Mouse (Mus musculus): ENCODE measurements around the gene Ovol3. TPM values are rescaled to one million over a fixed set of nuclear protein-coding genes. Genes with fewer than 3 reads are reported as not detected.

Gene Ovol3
- total and polyA plus RNA-seq, 2 experiments from 2014 or later = not detected

DNA sequence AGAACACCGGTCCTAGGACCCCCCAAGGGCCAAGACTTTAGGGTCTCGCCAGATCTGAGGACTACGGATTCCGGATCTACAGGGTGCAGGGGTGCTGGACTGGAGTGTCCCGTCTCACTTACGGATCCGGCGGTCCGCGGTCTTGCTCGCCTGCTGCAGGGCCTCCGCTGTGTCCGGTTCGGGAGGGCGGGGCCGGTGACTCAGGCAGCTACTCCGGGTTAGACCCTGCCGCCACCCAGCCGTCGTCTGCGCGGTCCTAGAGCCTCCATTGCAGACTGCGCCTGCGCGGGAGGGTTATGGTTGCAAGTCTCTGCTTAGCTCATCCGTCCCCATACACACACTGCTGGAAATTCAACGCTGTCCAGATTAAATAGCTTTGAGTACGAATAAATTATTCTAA, 40.6 kb downstream of the Ovol3 start:
- Histone ChIP-seq H3K9ac (replicated peaks; ENCODE audit: low read length, poor library complexity, severe bottlenecking) (peak overlapping the region; percentile 79), H3K4me1 (ENCODE audit: insufficient read depth, low read length) (peaks cover 6% of the 10 kb centered on the region; the same call in 1 of the 2 replicates), H3K36me3 (ENCODE audit: insufficient read depth, low read length) (peaks cover 13% of the 10 kb centered on the region), H3K27ac (ENCODE audit: low read depth, low read length) (peak overlapping the region; percentile 77), H3K4me2 (ENCODE audit: low read depth, low read length, poor library complexity, severe bottlenecking) (peak overlapping the region; percentile 53), H3K4me3 (ENCODE audit: low read depth, low read length) (peak overlapping the region; percentile 75), H3K27me3 (ENCODE audit: insufficient read depth, low read length) (no peaks in the 10 kb centered on the region), H3K9me3 (ENCODE audit: low read length) (no peaks in the 10 kb centered on the region)
- under 1% methylated on average over 28 of the region's 28 CpGs for WGBS
- DNase-seq (ENCODE audit: low spot score) = peak; percentile 97
- ATAC-seq (ENCODE audit: low FRiP score) = peak; percentile 92
- no peak for TF ChIP-seq CTCF (IDR thresholded peaks at IDR 0.05)

GRCm38 (mm10) chr7:30194101-30194831, 41.3 kb downstream of the Ovol3 start:
- Histone ChIP-seq H3K9me3 (ENCODE audit: low read length) (no peaks in the 10 kb centered on the region), H3K27me3 (ENCODE audit: insufficient read depth, low read length) (no peaks in the 10 kb centered on the region), H3K4me1 (ENCODE audit: insufficient read depth, low read length) (peaks cover 6% of the 10 kb centered on the region; the same call in 1 of the 2 replicates), H3K9ac (replicated peaks; ENCODE audit: low read length, poor library complexity, severe bottlenecking) (peak overlapping the region; percentile 79), H3K36me3 (ENCODE audit: insufficient read depth, low read length) (peaks cover 15% of the 10 kb centered on the region), H3K4me2 (ENCODE audit: low read depth, low read length, poor library complexity, severe bottlenecking) (peak overlapping the region; percentile 53), H3K27ac (ENCODE audit: low read depth, low read length) (peak overlapping the region; percentile 77), H3K4me3 (ENCODE audit: low read depth, low read length) (peak overlapping the region; percentile 75)
- whole genome bisulfite sequencing = under 1% methylated on average over 26 of the region's 26 CpGs
- DNase-seq (ENCODE audit: low spot score) (peak; percentile 63), ATAC-seq (ENCODE audit: low FRiP score) (peak; percentile 29)
- TF ChIP-seq CTCF (IDR thresholded peaks at IDR 0.05) = no peak

DNA sequence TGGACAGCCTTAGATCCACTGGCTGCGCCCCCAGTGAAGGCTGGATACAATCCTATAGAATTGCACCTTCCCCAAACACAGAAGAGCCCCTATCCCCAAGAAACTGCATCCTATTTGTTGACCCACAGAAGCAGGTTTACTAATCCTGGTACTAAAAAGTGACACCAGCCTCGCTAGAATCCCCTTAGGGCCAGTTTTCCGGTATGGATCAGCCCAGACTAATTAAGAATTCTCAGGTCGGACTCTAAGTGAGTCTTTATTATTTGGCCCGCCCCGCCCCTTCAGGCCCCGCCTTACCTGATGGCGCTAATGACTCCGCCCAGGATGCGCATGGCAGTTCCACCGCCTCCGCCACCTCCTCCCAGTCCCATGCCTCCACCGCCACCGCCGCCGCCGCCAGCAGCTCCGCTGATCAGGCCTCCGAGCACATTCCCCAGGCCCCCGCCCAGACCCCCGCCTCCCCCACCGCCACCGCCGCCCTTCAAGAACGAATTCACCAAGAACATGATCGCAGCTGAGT, 41.9 kb downstream of the Ovol3 start:
- Histone ChIP-seq H3K9me3 (ENCODE audit: low read length) (no peaks in the 10 kb centered on the region), H3K27ac (ENCODE audit: low read depth, low read length) (peak overlapping the region; percentile 77), H3K4me1 (ENCODE audit: insufficient read depth, low read length) (peaks cover 6% of the 10 kb centered on the region; the same call in 1 of the 2 replicates), H3K4me3 (ENCODE audit: low read depth, low read length) (peak overlapping the region; percentile 75), H3K36me3 (ENCODE audit: insufficient read depth, low read length) (peaks cover 19% of the 10 kb centered on the region), H3K4me2 (ENCODE audit: low read depth, low read length, poor library complexity, severe bottlenecking) (peak overlapping the region; percentile 53), H3K27me3 (ENCODE audit: insufficient read depth, low read length) (no peaks in the 10 kb centered on the region), H3K9ac (replicated peaks; ENCODE audit: low read length, poor library complexity, severe bottlenecking) (peak overlapping the region; percentile 79)
- no peak for TF ChIP-seq CTCF (IDR thresholded peaks at IDR 0.05)
- DNase-seq (ENCODE audit: low spot score) = peak; percentile 82
- ATAC-seq (ENCODE audit: low FRiP score) = peak; percentile 35; the same call in 1 of the 2 replicates
- WGBS = 1% methylated on average over 25 of the region's 26 CpGs

DNA sequence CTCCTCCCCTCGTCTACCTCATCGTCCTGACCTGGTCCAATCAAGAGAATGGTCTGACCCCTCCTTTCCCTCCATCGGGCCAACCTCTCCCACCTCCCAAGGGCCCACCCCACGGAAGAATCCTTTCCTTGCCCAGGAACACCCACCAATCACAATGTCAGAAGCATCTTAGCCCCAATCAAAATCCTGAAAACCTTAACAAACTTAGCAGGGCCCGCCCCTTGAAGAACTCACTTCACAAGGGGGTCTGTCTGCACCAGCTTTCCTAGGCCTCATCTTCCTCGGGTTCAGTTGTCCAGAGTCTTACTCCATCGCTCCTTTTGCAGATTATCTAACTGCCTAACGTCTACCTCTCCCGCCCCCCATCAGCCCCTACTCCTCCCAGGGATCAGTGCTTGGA, 42.5 kb downstream of the Ovol3 start:
- H3K9me3 ChIP-seq (ENCODE audit: low read length) = no peaks in the 10 kb centered on the region
- peak overlapping the region; percentile 77; the same call in 1 of the 2 replicates for H3K27ac ChIP-seq (ENCODE audit: low read depth, low read length)
- no peaks in the 10 kb centered on the region for H3K27me3 ChIP-seq (ENCODE audit: insufficient read depth, low read length)
- no peak for ATAC-seq (ENCODE audit: low FRiP score)
- H3K4me1 ChIP-seq (ENCODE audit: insufficient read depth, low read length) = peaks cover 6% of the 10 kb centered on the region; the same call in 1 of the 2 replicates
- peaks cover 26% of the 10 kb centered on the region for H3K36me3 ChIP-seq (ENCODE audit: insufficient read depth, low read length)
- 17% methylated on average over 9 of the region's 9 CpGs for WGBS
- TF ChIP-seq CTCF (IDR thresholded peaks at IDR 0.05) = no peak
- peak overlapping the region; percentile 79 for H3K9ac ChIP-seq (replicated peaks; ENCODE audit: low read length, poor library complexity, severe bottlenecking)
- peak overlapping the region; percentile 75 for H3K4me3 ChIP-seq (ENCODE audit: low read depth, low read length)
- peak overlapping the region; percentile 53 for H3K4me2 ChIP-seq (ENCODE audit: low read depth, low read length, poor library complexity, severe bottlenecking)
- no peak for DNase-seq (ENCODE audit: low spot score)

GRCm38 (mm10) chr7:30192088-30192487, 43.4 kb downstream of the Ovol3 start:
- 90% methylated on average over 12 of the region's 12 CpGs for WGBS
- Histone ChIP-seq H3K4me3 (ENCODE audit: low read depth, low read length) (no peak overlapping the region), H3K4me2 (ENCODE audit: low read depth, low read length, poor library complexity, severe bottlenecking) (no peak overlapping the region), H3K27ac (ENCODE audit: low read depth, low read length) (no peak overlapping the region), H3K9me3 (ENCODE audit: low read length) (no peaks in the 10 kb centered on the region), H3K27me3 (ENCODE audit: insufficient read depth, low read length) (no peaks in the 10 kb centered on the region), H3K4me1 (ENCODE audit: insufficient read depth, low read length) (peaks cover 6% of the 10 kb centered on the region; the same call in 1 of the 2 replicates), H3K9ac (replicated peaks; ENCODE audit: low read length, poor library complexity, severe bottlenecking) (no peak overlapping the region), H3K36me3 (ENCODE audit: insufficient read depth, low read length) (peaks cover 35% of the 10 kb centered on the region)
- no peak for TF ChIP-seq CTCF (IDR thresholded peaks at IDR 0.05)
- DNase-seq (ENCODE audit: low spot score) = no peak
- ATAC-seq (ENCODE audit: low FRiP score) = no peak

- no peak for ATAC-seq (ENCODE audit: low FRiP score)
- H3K27me3 ChIP-seq (ENCODE audit: insufficient read depth, low read length) = no peaks in the 10 kb centered on the region
- H3K4me1 ChIP-seq (ENCODE audit: insufficient read depth, low read length) = peaks cover 6% of the 10 kb centered on the region; the same call in 1 of the 2 replicates
- H3K27ac ChIP-seq (ENCODE audit: low read depth, low read length) = no peak overlapping the region
- DNase-seq (ENCODE audit: low spot score) = no peak
- no peak overlapping the region for H3K9ac ChIP-seq (replicated peaks; ENCODE audit: low read length, poor library complexity, severe bottlenecking)
- H3K4me3 ChIP-seq (ENCODE audit: low read depth, low read length) = no peak overlapping the region
- WGBS = 87% methylated on average over 4 of the region's 4 CpGs
- TF ChIP-seq CTCF (IDR thresholded peaks at IDR 0.05) = no peak
- no peaks in the 10 kb centered on the region for H3K9me3 ChIP-seq (ENCODE audit: low read length)
- H3K4me2 ChIP-seq (ENCODE audit: low read depth, low read length, poor library complexity, severe bottlenecking) = no peak overlapping the region
- H3K36me3 ChIP-seq (ENCODE audit: insufficient read depth, low read length) = peaks cover 54% of the 10 kb centered on the region
Measured at GRCm38 (mm10) chr7:30189116-30189491, 46.4 kb downstream of the Ovol3 start.
